Mouse (Mus musculus): Measurements from ENCODE around the gene Cnih2.

- no peak for TF ChIP-seq CTCF (conservative IDR thresholded peaks at IDR 0.05 in 1 of 2, IDR thresholded peaks at IDR 0.05 in 1 of 2; ENCODE audit: low read depth in 2 of 2, low read length in 2 of 2)
- no peak for TF ChIP-seq ZMIZ1 (IDR thresholded peaks at IDR 0.05; ENCODE audit: low read depth, low read length)
- no peak for TF ChIP-seq CHD1 (IDR thresholded peaks at IDR 0.05; ENCODE audit: low read depth, low read length)
- TF ChIP-seq SIN3A (IDR thresholded peaks at IDR 0.05; ENCODE audit: low read length), result peak; percentile 81
Observed at GRCm38 (mm10) chr19:5118384-5118698, 20.0 kb upstream of the Cnih2 start, which contains the start of gene Klc2.
